Mouse (Mus musculus) thymus, postnatal 36 days (tissue): ENCODE results near the gene Nenf.

ENCODE experiments used
- DNase-seq, 2 experiments: peaks; one replicate each; pipeline ENCODE4 v3.0.0; 2022; ENCODE audit warnings: mixed read lengths in 2 of 2

Nenf gene

DNA sequence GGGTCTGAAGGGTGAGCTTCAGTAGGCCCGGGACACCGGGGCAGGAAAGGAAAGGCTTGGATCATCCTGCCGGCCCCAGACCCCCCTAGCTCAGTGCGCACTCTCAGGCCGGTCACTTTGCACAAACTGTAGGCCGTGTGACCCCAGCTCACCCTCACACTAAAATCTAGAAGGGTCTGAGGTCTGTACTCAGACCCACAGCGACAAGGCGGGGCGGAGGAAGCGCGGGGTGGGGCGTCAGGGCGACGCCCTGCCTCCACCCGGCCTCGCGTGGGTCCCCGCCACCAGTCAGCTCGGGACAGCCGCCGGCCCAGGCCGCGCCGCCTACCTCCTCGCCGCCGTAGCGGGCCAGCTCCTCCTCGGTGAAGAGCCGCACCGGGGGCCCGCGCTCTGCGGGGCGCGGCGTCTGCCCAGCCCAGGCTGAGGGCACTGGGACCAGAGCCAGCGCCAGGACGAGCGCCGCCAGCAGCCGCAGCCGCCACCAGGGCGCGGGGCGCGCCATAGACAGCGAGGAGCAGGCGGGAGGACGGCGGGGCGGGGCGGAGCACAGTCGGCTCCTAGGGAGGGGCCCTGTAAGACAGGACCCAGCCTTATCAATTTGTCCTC lies at the start of gene Nenf:
TSS of gene Nenf (minus strand) at position 604 of the 606 bp plus-strand sequence.
- peak; percentile 84 to 85 for DNase-seq

DNA sequence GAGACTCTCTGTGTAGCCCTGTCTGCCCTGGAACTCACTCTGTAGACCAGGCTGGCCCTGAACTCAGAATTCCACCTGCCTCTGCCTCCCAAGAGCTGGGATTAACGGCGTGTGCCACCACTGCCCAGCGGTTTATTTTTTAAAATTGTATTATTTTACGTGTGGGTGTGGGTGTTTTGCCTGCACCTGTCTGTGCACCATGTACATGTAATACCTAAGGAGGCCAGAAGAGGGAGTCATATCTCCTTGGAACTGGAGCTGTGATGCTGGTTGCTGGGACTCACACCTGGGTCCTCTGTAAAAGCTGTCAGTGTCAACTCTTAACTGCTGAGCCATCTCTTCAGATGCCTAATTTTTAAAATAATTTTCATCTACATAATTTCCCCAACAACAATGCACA lies 46.5 kb upstream of the Nenf start:
- peak; percentile 29 for DNase-seq

GRCm38 (mm10) chr1:191362412-191362811 lies 44.4 kb upstream of the Nenf start:
- no peak for DNase-seq

- no peak for DNase-seq
These were observed 41.5 kb upstream of the Nenf start for GRCm38 (mm10) chr1:191359478-191359877.

DNA sequence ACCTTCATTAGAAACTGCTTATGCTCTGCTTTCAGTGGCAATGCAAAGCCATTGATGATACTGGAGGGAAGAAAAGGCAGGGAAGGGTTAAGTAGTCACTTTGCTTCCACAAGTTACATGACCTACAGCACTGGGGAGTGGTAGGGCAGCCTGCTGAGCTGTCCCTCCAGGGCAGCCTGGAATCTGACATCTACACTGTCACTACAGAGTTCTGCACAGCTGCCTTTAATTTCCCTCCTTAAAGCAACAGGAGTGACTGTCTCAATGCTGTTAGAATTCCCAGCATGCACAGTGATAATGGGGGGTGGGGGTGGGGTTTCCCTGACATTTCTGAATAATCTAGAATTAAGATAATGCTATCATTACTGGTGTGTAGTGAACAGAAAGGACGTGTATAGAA lies 38.9 kb upstream of the Nenf start:
- DNase-seq, result no peak

GRCm38 (mm10) chr1:191353836-191354235 lies 35.8 kb upstream of the Nenf start:
- no peak for DNase-seq

GRCm38 (mm10) chr1:191352786-191353488 lies 34.9 kb upstream of the Nenf start:
- DNase-seq, result peak in 1 of 2 experiments; percentile 36

DNA sequence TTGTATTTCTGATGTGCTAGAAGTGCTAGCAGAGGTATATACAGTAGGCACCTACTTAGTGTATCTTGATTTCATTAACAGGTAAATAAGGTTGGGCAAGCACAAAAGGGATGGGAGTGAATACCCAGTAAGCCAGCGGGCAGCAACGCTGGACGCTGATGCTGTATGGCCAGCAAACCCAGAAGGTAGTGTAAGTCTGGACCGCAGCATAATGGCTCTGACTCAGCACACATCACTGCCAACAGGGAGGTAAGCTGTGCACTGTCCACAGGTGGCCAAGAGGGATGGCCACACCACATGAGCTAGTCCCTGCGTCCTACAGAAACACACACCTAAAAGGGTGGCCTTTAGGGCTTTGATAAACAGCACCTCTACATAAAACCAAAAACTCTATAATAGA lies 32.4 kb upstream of the Nenf start:
- no peak for DNase-seq

GRCm38 (mm10) chr1:191349486-191350037 lies 31.6 kb upstream of the Nenf start:
- DNase-seq, result no peak

GRCm38 (mm10) chr1:191348996-191349395 lies 31.0 kb upstream of the Nenf start:
- DNase-seq, result no peak

- DNase-seq, result no peak
These were observed 30.6 kb upstream of the Nenf start for GRCm38 (mm10) chr1:191348592-191348991.

DNA sequence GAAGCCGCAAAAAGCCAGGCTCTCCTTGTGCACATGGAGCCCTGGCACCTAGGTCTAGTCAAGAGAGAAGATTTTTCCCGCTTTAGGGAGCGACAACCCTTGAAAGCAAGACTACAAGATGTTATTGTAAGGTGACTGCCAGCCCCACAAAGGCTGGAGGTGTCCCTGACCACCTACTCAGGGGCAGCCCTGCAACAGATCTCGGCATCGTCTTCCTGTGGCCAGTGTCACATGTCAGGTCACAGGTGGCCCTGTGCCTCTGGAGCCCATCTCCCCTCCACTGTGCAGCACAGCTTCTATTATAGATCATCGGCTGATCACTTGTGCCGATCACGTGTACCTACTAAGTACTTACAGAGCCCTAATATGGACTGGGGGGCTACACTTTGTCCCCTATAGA lies 29.6 kb upstream of the Nenf start:
- no peak for DNase-seq

DNA sequence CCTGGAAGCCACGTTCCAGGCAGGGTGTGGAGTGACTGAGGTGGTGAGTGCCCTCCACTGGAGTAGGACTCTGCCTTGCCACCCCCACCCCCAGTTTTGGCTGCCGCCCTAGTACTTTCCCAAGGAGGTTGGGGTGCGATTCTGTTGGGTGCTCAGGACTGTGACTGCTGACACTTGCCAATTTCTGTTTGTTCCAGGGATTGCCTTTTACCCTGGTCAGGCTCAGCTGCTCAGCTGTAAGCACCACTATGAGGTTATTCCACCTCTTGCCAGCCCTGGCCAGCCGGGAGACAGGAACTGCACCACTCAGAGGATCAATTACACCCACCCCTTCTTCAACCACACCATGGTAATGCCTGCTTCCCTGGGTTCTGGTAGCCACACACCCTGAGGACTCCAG lies 22.5 kb upstream of the Nenf start:
- DNase-seq, result no peak

DNA sequence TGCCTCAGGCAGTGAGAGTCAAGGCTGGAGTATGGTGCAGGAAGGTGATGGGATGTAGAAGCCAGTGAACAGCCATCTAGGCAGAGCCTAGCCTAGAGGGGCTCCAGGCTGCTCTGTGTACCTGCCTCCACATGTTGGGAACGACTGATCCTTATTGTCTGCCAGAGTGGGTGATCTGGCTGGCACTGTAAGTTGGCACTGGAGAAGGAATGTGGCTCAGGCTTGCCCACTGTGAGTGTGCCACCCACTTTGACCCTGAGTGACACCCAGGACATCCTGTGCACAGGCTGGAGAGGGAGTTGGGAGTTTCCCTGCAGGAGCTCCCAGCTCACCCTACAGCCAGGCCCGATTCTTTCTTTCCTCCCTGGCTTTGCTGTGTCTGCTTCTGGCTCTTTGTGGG lies 21.9 kb upstream of the Nenf start:
- DNase-seq, result no peak

- DNase-seq, result no peak
These were observed 16.5 kb upstream of the Nenf start for GRCm38 (mm10) chr1:191334500-191334899.

GRCm38 (mm10) chr1:191330356-191330755 lies 12.4 kb upstream of the Nenf start:
- no peak for DNase-seq

DNA sequence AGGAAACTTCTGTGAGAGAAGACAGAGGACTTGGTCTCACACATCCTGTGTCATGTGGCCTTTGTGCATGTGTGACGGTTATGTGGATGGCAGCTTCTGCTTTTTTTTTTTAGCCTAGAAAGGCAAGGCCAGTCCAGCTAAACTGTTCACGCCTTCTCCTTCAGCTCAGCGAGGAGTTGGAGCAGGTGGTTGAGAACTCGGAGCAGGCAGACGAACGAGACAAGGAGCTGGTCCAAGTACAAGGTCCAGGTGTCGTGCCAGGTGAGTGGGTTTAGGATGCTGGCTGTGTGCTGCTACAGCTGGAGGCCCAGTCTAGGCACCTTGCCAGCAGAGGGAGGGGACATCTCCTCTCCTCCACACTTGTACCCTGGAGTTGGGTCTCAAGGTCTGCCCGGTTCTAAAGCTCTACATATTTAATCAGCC lies 10.0 kb upstream of the Nenf start:
- DNase-seq, result no peak

- no peak for DNase-seq
These were observed 9.3 kb upstream of the Nenf start for GRCm38 (mm10) chr1:191327258-191327657.

- DNase-seq, result peak; percentile 67 to 74
These were observed 8.4 kb upstream of the Nenf start for GRCm38 (mm10) chr1:191326233-191326882.

DNA sequence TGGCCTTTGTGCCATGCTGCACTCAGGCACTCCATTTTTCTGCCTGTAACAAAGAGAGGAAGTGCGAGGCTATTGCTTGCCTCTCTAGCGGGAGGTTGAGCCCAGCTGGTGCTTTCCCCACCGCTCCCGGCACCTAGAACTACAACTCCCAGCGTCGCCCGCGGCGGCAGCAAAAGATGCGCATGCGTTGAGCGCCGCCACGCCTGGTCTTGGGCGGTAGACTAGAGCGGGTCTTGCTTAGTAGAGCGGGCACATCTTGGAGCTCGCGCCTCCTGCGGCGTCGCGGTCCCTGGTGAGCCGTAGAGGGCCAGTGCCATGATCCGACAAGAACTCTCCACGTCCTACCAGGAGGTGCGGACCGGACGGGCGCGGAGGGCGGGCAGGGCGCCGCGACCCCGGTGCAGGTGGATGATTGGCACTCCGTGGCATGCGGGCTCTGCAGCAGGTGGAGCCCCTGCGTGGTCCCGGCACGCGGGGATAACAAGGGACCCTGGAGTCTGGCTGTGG lies 7.8 kb upstream of the Nenf start, which contains the start of gene Tmem206:
TSS of gene Tmem206 (plus strand) at position 187 of the 507 bp plus-strand sequence.
- DNase-seq, result peak; percentile 95 to 97

- DNase-seq, result no peak
These were observed 7.0 kb upstream of the Nenf start for GRCm38 (mm10) chr1:191324733-191325590.

DNA sequence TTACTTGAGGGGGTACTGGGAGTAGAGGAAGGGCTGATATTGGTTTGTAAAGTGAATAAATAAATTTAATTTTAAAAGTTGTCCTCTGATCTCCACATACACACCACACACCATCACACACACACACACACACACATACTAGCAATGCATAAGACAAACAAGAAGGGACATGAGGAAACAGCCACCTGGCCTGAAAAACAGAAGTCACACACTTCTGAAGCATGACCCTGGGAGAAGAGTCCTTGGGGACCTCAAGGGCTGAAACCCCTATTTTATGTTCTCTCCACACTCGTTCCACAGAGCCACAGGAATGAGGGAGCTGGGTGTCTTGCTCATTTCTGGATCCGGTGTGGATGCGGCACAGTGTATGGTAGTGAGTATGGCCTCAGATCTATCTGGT lies 5.4 kb upstream of the Nenf start:
- no peak for DNase-seq

DNA sequence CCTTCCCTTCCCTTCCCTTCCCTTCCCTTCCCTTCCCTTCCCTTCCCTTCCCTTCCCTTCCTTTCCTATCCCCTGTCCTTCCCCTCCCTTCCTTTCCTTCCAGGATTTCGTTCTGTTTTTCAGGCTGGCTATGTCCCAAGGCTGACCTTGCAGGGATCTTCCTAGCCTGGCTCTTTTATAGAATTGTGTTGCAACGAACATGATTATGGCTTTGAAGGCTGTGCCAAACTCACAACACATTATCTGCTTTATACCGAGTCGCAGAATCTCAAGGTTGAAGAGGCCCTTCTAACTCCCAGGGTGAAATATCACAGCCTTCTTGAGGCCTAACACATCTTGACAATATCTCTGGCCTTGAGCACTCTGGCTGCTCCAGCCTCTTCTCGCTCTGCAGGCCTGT lies 692 bp upstream of the Nenf start:
- no peak for DNase-seq
